9 mouse cellular contexts compared by ENCODE assay signal in genomic region chr11:106514446-106514845, GRCm38 (mm10). TPM values are rescaled to one million over a fixed set of nuclear protein-coding genes. Genes with fewer than 3 reads are reported as not detected.
DNase-seq lines count a peak whose midpoint lies in the region; ATAC-seq and TF ChIP-seq lines count a peak whose summit lies in the region.
"Had no signal": no experiment of that assay in that cellular context is flagged by ENCODE, and none has a peak within 500 bp of the region (broad histone marks: within the 10 kb centered on the region; RNA-seq: fewer than 3 reads in every experiment).

No protein-coding gene starts in this region.

- peaks cover 37% of the 10 kb centered on the region for H3K4me1 ChIP-seq in hindbrain, embryonic 10.5 days (replicated peaks)
- H3K4me1 ChIP-seq in hindbrain, postnatal 0 days (ENCODE audit: insufficient read depth, low read length) = 0 out of 2 replicates have a peak, but pooled peaks cover 5% of the 10 kb centered on the region
- H3K4me1 ChIP-seq in embryonic facial prominence, embryonic 11.5 days (ENCODE audit: control insufficient read depth, insufficient read depth, low read length) = peaks cover 3% of the 10 kb centered on the region
- peaks cover 3% of the 10 kb centered on the region; the same call in 1 of the 2 replicates for H3K4me1 ChIP-seq in intestine, postnatal 0 days (replicated peaks; ENCODE audit: control insufficient read depth, insufficient read depth, low read length)
- peaks cover 28% of the 10 kb centered on the region for H3K4me1 ChIP-seq in liver, embryonic 15.5 days (replicated peaks)

- no peak overlapping the region for H3K4me2 ChIP-seq in hindbrain, postnatal 0 days (ENCODE audit: low read depth, low read length)
- H3K4me2 ChIP-seq in embryonic facial prominence, embryonic 11.5 days (ENCODE audit: low read depth, low read length) = no peak overlapping the region
- H3K4me2 ChIP-seq in intestine, postnatal 0 days (replicated peaks; ENCODE audit: low read depth) = no peak overlapping the region
- no peak overlapping the region for H3K4me2 ChIP-seq in liver, embryonic 15.5 days

- H3K27me3 ChIP-seq in hindbrain, embryonic 10.5 days (ENCODE audit: insufficient read depth, poor library complexity, severe bottlenecking) = no peaks in the 10 kb centered on the region
- H3K27me3 ChIP-seq in hindbrain, postnatal 0 days (ENCODE audit: insufficient read depth, low read length) = no peaks in the 10 kb centered on the region
- H3K27me3 ChIP-seq in embryonic facial prominence, embryonic 11.5 days (ENCODE audit: control insufficient read depth, insufficient read depth, low read length) = no peaks in the 10 kb centered on the region
- H3K27me3 ChIP-seq in intestine, postnatal 0 days (replicated peaks; ENCODE audit: control insufficient read depth, insufficient read depth, low read length) = no peaks in the 10 kb centered on the region
- no peaks in the 10 kb centered on the region for H3K27me3 ChIP-seq in liver, embryonic 15.5 days
- H3K27me3 ChIP-seq: Patski had no signal

- TF ChIP-seq CTCF in hindbrain, postnatal 0 days (IDR thresholded peaks at IDR 0.05; ENCODE audit: low read depth) = no peak
- no peak for TF ChIP-seq CTCF in intestine, postnatal 0 days (IDR thresholded peaks at IDR 0.05; ENCODE audit: low read depth)

- H3K27ac ChIP-seq in hindbrain, embryonic 10.5 days = peak overlapping the region; percentile 35; the same call in 1 of the 2 replicates
- H3K27ac ChIP-seq in hindbrain, postnatal 0 days = no peak overlapping the region
- 0 out of 2 replicates have a peak overlapping the region, but pooled peaks have one; percentile 17 for H3K27ac ChIP-seq in embryonic facial prominence, embryonic 11.5 days (replicated peaks; ENCODE audit: low read depth, low read length)
- peak overlapping the region; percentile 67 for H3K27ac ChIP-seq in intestine, postnatal 0 days (ENCODE audit: low read depth, low read length)
- peak overlapping the region; percentile 76 for H3K27ac ChIP-seq in liver, embryonic 15.5 days (replicated peaks)

- no peak overlapping the region for H3K4me3 ChIP-seq in hindbrain, embryonic 10.5 days
- no peak overlapping the region for H3K4me3 ChIP-seq in hindbrain, postnatal 0 days (ENCODE audit: low read length)
- H3K4me3 ChIP-seq in embryonic facial prominence, embryonic 11.5 days (ENCODE audit: low read depth, low read length) = no peak overlapping the region
- H3K4me3 ChIP-seq in intestine, postnatal 0 days (ENCODE audit: low read depth, low read length) = no peak overlapping the region
- no peak overlapping the region for H3K4me3 ChIP-seq in liver, embryonic 15.5 days (replicated peaks)

- no peaks in the 10 kb centered on the region for H3K9me3 ChIP-seq in hindbrain, embryonic 10.5 days
- H3K9me3 ChIP-seq in hindbrain, postnatal 0 days (ENCODE audit: low read length) = no peaks in the 10 kb centered on the region
- no peaks in the 10 kb centered on the region for H3K9me3 ChIP-seq in embryonic facial prominence, embryonic 11.5 days (replicated peaks; ENCODE audit: control insufficient read depth, low read length)
- no peaks in the 10 kb centered on the region for H3K9me3 ChIP-seq in intestine, postnatal 0 days (ENCODE audit: control insufficient read depth)
- H3K9me3 ChIP-seq in liver, embryonic 15.5 days (replicated peaks) = no peaks in the 10 kb centered on the region

- no peak for DNase-seq in hindbrain, embryonic 10.5 days (ENCODE audit: low spot score)
- no peak for DNase-seq in hindbrain, postnatal 0 days (ENCODE audit: low spot score)
- DNase-seq in embryonic facial prominence, embryonic 11.5 days (ENCODE audit: low spot score) = no peak
- no peak for DNase-seq in spleen, postnatal 36 days (ENCODE audit: low spot score in 2 of 2)
- no peak for DNase-seq in Muller cell, postnatal 12 days (ENCODE audit: inconsistent ontology term)
- DNase-seq: cerebellum, adult 11 months had no signal

- 71% methylated on average over 5 of the region's 5 CpGs for WGBS in hindbrain, embryonic 10.5 days
- WGBS in hindbrain, postnatal 0 days = 71% methylated on average over 5 of the region's 5 CpGs
- WGBS in embryonic facial prominence, embryonic 11.5 days = 41% methylated on average over 5 of the region's 5 CpGs
- 33% methylated on average over 5 of the region's 5 CpGs for WGBS in intestine, postnatal 0 days
- 50% methylated on average over 5 of the region's 5 CpGs for WGBS in liver, embryonic 15.5 days (ENCODE audit: insufficient replicate concordance)

- no peak for ATAC-seq in hindbrain, postnatal 0 days
- ATAC-seq in embryonic facial prominence, embryonic 11.5 days (replicated peaks; ENCODE audit: insufficient number of reproducible peaks, low FRiP score, low TSS enrichment, low read depth) = no peak
- peak; percentile 93 for ATAC-seq in intestine, postnatal 0 days
- ATAC-seq in liver, embryonic 15.5 days (ENCODE audit: insufficient read depth) = peak; percentile 69
- ATAC-seq: Patski had no signal

- peaks cover 19% of the 10 kb centered on the region; the same call in 1 of the 2 replicates for H3K36me3 ChIP-seq in hindbrain, embryonic 10.5 days
- H3K36me3 ChIP-seq in hindbrain, postnatal 0 days (ENCODE audit: insufficient read depth, low read length) = peaks cover 13% of the 10 kb centered on the region; the same call in 1 of the 2 replicates
- no peaks in the 10 kb centered on the region; the same call in 1 of the 2 replicates for H3K36me3 ChIP-seq in embryonic facial prominence, embryonic 11.5 days (replicated peaks; ENCODE audit: control insufficient read depth, insufficient read depth, low read depth, low read length)
- H3K36me3 ChIP-seq in intestine, postnatal 0 days (ENCODE audit: control insufficient read depth, insufficient read depth) = peaks cover 16% of the 10 kb centered on the region; the same call in 1 of the 2 replicates
- peaks cover 26% of the 10 kb centered on the region for H3K36me3 ChIP-seq in liver, embryonic 15.5 days (replicated peaks)

- no peak overlapping the region for H3K9ac ChIP-seq in hindbrain, postnatal 0 days (replicated peaks; ENCODE audit: low read length)
- H3K9ac ChIP-seq in embryonic facial prominence, embryonic 11.5 days (replicated peaks; ENCODE audit: low read length) = no peak overlapping the region; the same call in 1 of the 2 replicates
- no peak overlapping the region for H3K9ac ChIP-seq in intestine, postnatal 0 days (ENCODE audit: low read depth, low read length)
- no peak overlapping the region for H3K9ac ChIP-seq in liver, embryonic 15.5 days

RNA-seq across cellular contexts. Expression of gene Ern1, which starts 26.8 kb away (rescaled TPM):
- polyA plus RNA-seq in hindbrain, embryonic 10.5 days (2016; fragmentation: Nextera tagmentation; extraction: Ambion mirVana) = 6.3 and 7.1 TPM in 2 replicates
- total RNA-seq in hindbrain, postnatal 0 days (2014; rRNA removed) = 8.0 and 11.6 TPM in 2 replicates
- 3.0 and 3.4 TPM in 2 replicates for polyA plus RNA-seq in hindbrain, postnatal 0 days (2015; fragmentation: Nextera tagmentation; extraction: Ambion mirVana)
- 3.0 and 3.8 TPM in 2 replicates for polyA plus RNA-seq in embryonic facial prominence, embryonic 11.5 days (2014; fragmentation: Nextera tagmentation; extraction: Ambion mirVana)
- polyA plus RNA-seq in intestine, postnatal 0 days (2015; fragmentation: Nextera tagmentation; extraction: Ambion mirVana) = 1.6 and 2.9 TPM in 2 replicates
- 4.1 and 5.8 TPM in 2 replicates for polyA plus RNA-seq in liver, embryonic 15.5 days (2015; fragmentation: Nextera tagmentation; extraction: Ambion mirVana)

Comparison
In these comparisons a context has a peak if more than half of its experiments do, and no peak if none do; other contexts are left out.
1. ATAC-seq: peak in intestine, postnatal 0 days (single experiment) and liver, embryonic 15.5 days (single experiment); none in hindbrain, postnatal 0 days (single experiment) and embryonic facial prominence, embryonic 11.5 days (single experiment).